Mouse (Mus musculus) ES-Bruce4 (cell line): ENCODE results near the gene Dbn1.

Experiments used
- CTCF ChIP-seq: IDR thresholded peaks from one replicate; pipeline ENCODE4 v1.8.1; 2011; ENCODE audit warnings: low read depth, low read length
- EP300 ChIP-seq: IDR thresholded peaks from 2 replicates; pipeline ENCODE4 v1.6.1; 2011; ENCODE audit warnings: low read depth, low read length; ENCODE audit not compliant: insufficient read depth
- POLR2A ChIP-seq: IDR thresholded peaks from one replicate; pipeline ENCODE4 v1.8.1; 2011; ENCODE audit warnings: low read length; ENCODE audit not compliant: insufficient read depth

- TF ChIP-seq POLR2A = no peak
- no peak for TF ChIP-seq CTCF
- TF ChIP-seq EP300 = no peak
These were observed 43.5 kb downstream of the Dbn1 start for GRCm38 (mm10) chr13:55444286-55444936.
